Mouse (Mus musculus): ENCODE data around the gene Lin52. TPM values are rescaled to one million over a fixed set of nuclear protein-coding genes. Genes with fewer than 3 reads are reported as not detected.
A peak's percentile ranks its signal among the peaks of the same experiment; 100 is the strongest.

Gene Lin52
- polyA plus RNA-seq, 1 experiment from 2014 or later: 18.0 TPM

DNA sequence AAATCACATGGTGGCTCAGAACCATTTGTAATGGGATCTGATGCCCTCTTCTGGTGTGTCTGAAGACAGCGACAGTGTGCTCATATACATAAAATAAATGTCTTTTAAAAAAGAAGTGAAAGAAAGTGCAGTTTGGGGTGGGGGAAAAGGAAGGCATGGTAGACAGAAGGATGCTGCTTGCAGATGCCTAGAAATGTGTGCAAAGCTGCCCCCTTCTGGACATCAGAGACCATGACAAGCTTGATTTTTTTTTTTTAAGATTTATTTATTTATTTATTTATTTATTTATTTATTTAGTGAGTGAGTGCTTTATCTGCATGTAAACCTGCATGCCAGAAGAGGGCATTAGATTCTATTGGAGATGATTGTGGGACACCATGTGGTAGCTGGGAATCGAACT, 130.1 kb downstream of the Lin52 start:
- Histone ChIP-seq H3K4me1 (replicated peaks; ENCODE audit: control insufficient read depth, insufficient read depth, low read length) (no peaks in the 10 kb centered on the region), H3K4me2 (ENCODE audit: low read length) (no peak overlapping the region), H3K27ac (ENCODE audit: low read depth) (no peak overlapping the region), H3K9me3 (ENCODE audit: control insufficient read depth, low read length) (0 out of 2 replicates have a peak, but pooled peaks cover 3% of the 10 kb centered on the region), H3K9ac (ENCODE audit: low read length) (no peak overlapping the region), H3K27me3 (replicated peaks; ENCODE audit: control insufficient read depth, insufficient read depth, low read length) (peaks cover 6% of the 10 kb centered on the region; the same call in 1 of the 2 replicates), H3K36me3 (ENCODE audit: control insufficient read depth, insufficient read depth, low read length) (no peaks in the 10 kb centered on the region), H3K4me3 (ENCODE audit: low read depth, low read length) (no peak overlapping the region)
- WGBS: 86% methylated on average over 2 of the region's 2 CpGs
- ATAC-seq (replicated peaks; ENCODE audit: low FRiP score, low TSS enrichment, low read depth) (no peak), DNase-seq (ENCODE audit: low spot score) (no peak)

DNA sequence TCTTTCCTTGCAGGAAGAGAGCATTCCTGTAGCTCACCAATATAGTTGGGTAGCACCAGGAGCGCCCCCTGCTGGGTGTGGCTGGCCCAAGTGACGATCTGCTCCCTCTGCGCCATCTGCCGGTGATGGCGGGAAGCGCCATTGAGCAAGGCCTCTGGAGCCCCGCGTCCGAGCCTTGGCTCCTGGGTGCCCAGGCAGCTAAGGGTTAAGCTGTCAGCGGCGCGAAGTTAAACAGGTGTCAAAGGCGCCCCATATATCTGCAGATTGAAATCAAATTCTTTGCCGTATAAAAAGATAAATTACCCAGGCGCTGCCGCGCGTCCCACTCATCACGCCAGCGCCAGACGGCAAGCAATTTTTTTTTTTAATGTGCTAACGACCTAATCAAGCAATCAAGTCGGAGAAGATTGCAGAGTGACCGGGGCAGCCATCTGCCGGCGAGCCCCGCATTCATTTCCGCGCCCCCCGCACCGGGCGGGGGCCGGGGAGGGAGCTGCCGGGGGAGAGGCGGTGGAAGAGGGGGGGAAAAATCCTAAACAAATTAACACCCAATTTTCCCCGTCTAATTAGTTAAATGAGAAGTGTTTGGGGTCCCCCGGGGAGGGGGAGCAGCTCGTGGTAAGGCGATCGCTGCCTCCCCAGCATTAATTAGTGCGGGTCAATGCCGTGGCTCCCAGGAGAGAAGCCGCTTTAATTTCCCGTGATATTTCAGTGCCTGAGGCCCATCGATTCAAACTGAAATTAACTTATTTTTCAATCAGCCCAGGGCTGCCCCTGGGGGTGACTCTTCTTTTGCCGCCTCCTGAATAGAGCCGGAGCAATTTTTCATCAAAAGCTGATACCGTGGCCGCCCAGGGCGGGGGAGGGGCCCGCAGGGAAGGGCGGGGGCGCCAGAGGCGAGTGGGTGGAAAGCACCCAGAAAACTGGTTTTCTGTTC, 138.9 kb downstream of the Lin52 start:
- ATAC-seq (replicated peaks; ENCODE audit: low FRiP score, low TSS enrichment, low read depth): peak; percentile 53

More for the DNA sequence above, 138.9 kb downstream of the Lin52 start:
- H3K4me2 ChIP-seq (ENCODE audit: low read length): peak overlapping the region; percentile 100
- peak; percentile 99 for DNase-seq (ENCODE audit: low spot score)
- H3K4me3 ChIP-seq (ENCODE audit: low read depth, low read length): peak overlapping the region; percentile 57
- H3K9ac ChIP-seq (ENCODE audit: low read length): peak overlapping the region; percentile 54
- no peaks in the 10 kb centered on the region for H3K36me3 ChIP-seq (ENCODE audit: control insufficient read depth, insufficient read depth, low read length)
- H3K27me3 ChIP-seq (replicated peaks; ENCODE audit: control insufficient read depth, insufficient read depth, low read length): no peaks in the 10 kb centered on the region
- H3K4me1 ChIP-seq (replicated peaks; ENCODE audit: control insufficient read depth, insufficient read depth, low read length): no peaks in the 10 kb centered on the region
- under 1% methylated on average over 54 of the region's 54 CpGs for WGBS
- H3K27ac ChIP-seq (ENCODE audit: low read depth): no peak overlapping the region
- H3K9me3 ChIP-seq (ENCODE audit: control insufficient read depth, low read length): no peaks in the 10 kb centered on the region

Other genes starting within 250 kb of the Lin52 start
- 8.2 and 8.8 TPM in 2 replicates for gene Elmsan1, start 232.5 kb upstream of the Lin52 start, polyA plus RNA-seq (2014; fragmentation: Nextera tagmentation; extraction: Ambion mirVana)
- 26.1 and 30.4 TPM in 2 replicates for gene Ptgr2, start 166.2 kb upstream of the Lin52 start, polyA plus RNA-seq (2014; fragmentation: Nextera tagmentation; extraction: Ambion mirVana)
- 66.0 and 79.7 TPM in 2 replicates for gene Zfp410, start 134.6 kb upstream of the Lin52 start, polyA plus RNA-seq (2014; fragmentation: Nextera tagmentation; extraction: Ambion mirVana)
- gene Coq6, start 89.8 kb upstream of the Lin52 start, polyA plus RNA-seq (2014; fragmentation: Nextera tagmentation; extraction: Ambion mirVana): 50.7 and 52.2 TPM in 2 replicates
- gene Fam161b, start 89.6 kb upstream of the Lin52 start, polyA plus RNA-seq (2014; fragmentation: Nextera tagmentation; extraction: Ambion mirVana): 2.5 and 2.6 TPM in 2 replicates
- gene Entpd5, start 42.4 kb upstream of the Lin52 start, polyA plus RNA-seq (2014; fragmentation: Nextera tagmentation; extraction: Ambion mirVana): 19.6 and 19.7 TPM in 2 replicates
- 0.99 and 1.2 TPM in 2 replicates for gene Bbof1, start 42.4 kb upstream of the Lin52 start, polyA plus RNA-seq (2014; fragmentation: Nextera tagmentation; extraction: Ambion mirVana)
- gene Rnf113a2, start 34.2 kb upstream of the Lin52 start, polyA plus RNA-seq (2014; fragmentation: Nextera tagmentation; extraction: Ambion mirVana): 21.4 and 23.1 TPM in 2 replicates
- gene Aldh6a1, start 418 bp upstream of the Lin52 start, polyA plus RNA-seq (2014; fragmentation: Nextera tagmentation; extraction: Ambion mirVana): 29.5 and 33.1 TPM in 2 replicates
- gene Vsx2, start 118.3 kb downstream of the Lin52 start, polyA plus RNA-seq (2014; fragmentation: Nextera tagmentation; extraction: Ambion mirVana): not detected in 2 replicates
- gene Abcd4, start 166.0 kb downstream of the Lin52 start, polyA plus RNA-seq (2014; fragmentation: Nextera tagmentation; extraction: Ambion mirVana): 10.3 and 12.8 TPM in 2 replicates
- not detected in 2 replicates for gene Vrtn, start 189.6 kb downstream of the Lin52 start, polyA plus RNA-seq (2014; fragmentation: Nextera tagmentation; extraction: Ambion mirVana)
- 0.11 and 0.20 TPM in 2 replicates for gene Syndig1l, start 247.4 kb downstream of the Lin52 start, polyA plus RNA-seq (2014; fragmentation: Nextera tagmentation; extraction: Ambion mirVana)